Mouse (Mus musculus) ovary, adult 18-20 months (tissue): ENCODE measurements around the gene Pdia3.
"Not testable (repeated sequence)": the region's sequence is repeated elsewhere in the genome, so short reads cannot be mapped to it uniquely, and the experiment has no call there.

Experiments
- DNase-seq: peaks from one replicate; pipeline ENCODE4 v3.0.0; 2022; ENCODE audit warnings: low spot score, mixed read lengths

Pdia3 gene

GRCm38 (mm10) chr2:121413387-121414042 is at the start of gene Pdia3, which contains the start of gene Catsper2:
Pdia3 (plus strand) TSS chr2:121413775.
Catsper2 (minus strand) TSS chr2:121413792.
- peak; percentile 98 for DNase-seq

GRCm38 (mm10) chr2:121368831-121369230 is 44.7 kb upstream of the Pdia3 start:
- no peak for DNase-seq

- DNase-seq = no peak
Observed at GRCm38 (mm10) chr2:121370921-121371320, 42.7 kb upstream of the Pdia3 start.

- no peak for DNase-seq
Observed at GRCm38 (mm10) chr2:121372266-121372665, 41.3 kb upstream of the Pdia3 start.

- DNase-seq = no peak
Observed at GRCm38 (mm10) chr2:121374766-121375165, 38.8 kb upstream of the Pdia3 start.

GRCm38 (mm10) chr2:121386961-121387575 is 26.5 kb upstream of the Pdia3 start, which contains the start of gene Strc:
Strc (minus strand) TSS chr2:121387168.
- not testable (repeated sequence) for DNase-seq

GRCm38 (mm10) chr2:121396624-121397023 is 17.0 kb upstream of the Pdia3 start:
- peak; percentile 34 for DNase-seq

- no peak for DNase-seq
Observed at GRCm38 (mm10) chr2:121403296-121403695, 10.3 kb upstream of the Pdia3 start.

GRCm38 (mm10) chr2:121408160-121408559 is 5.4 kb upstream of the Pdia3 start:
- no peak for DNase-seq

- DNase-seq = peak; percentile 3
Observed at GRCm38 (mm10) chr2:121412843-121413386, 660 bp upstream of the Pdia3 start.

GRCm38 (mm10) chr2:121414139-121414685 is 637 bp downstream of the Pdia3 start:
- DNase-seq = no peak

- no peak for DNase-seq
Observed at GRCm38 (mm10) chr2:121415103-121415502, 1.5 kb downstream of the Pdia3 start.

GRCm38 (mm10) chr2:121415591-121415990 is 2.0 kb downstream of the Pdia3 start:
- no peak for DNase-seq

GRCm38 (mm10) chr2:121416356-121416755 is 2.8 kb downstream of the Pdia3 start:
- DNase-seq = no peak

- DNase-seq = no peak
Observed at GRCm38 (mm10) chr2:121418476-121418875, 4.9 kb downstream of the Pdia3 start.

- DNase-seq = no peak
Observed at GRCm38 (mm10) chr2:121423166-121423565, 9.6 kb downstream of the Pdia3 start.

- no peak for DNase-seq
Observed at GRCm38 (mm10) chr2:121425890-121426289, 12.3 kb downstream of the Pdia3 start.

- DNase-seq = no peak
Observed at GRCm38 (mm10) chr2:121434854-121435253, 21.3 kb downstream of the Pdia3 start.

GRCm38 (mm10) chr2:121439746-121440145 is 26.2 kb downstream of the Pdia3 start:
- no peak for DNase-seq

- no peak for DNase-seq
Observed at GRCm38 (mm10) chr2:121440834-121441605, 27.4 kb downstream of the Pdia3 start.

GRCm38 (mm10) chr2:121441800-121442199 is 28.2 kb downstream of the Pdia3 start:
- no peak for DNase-seq
